Mouse (Mus musculus) heart, embryonic 16.5 days (tissue): ENCODE results near the gene Cfap74. TPM values are rescaled to one million over a fixed set of nuclear protein-coding genes. Genes with fewer than 3 reads are reported as not detected.

Experiments used
- ATAC-seq: fragments of 200-750 bp; cut with Nextera tagmentation; replicated peaks from 2 replicates; pipeline ENCODE4 v1.8.0; 2017; ENCODE audit warnings: moderate number of reproducible peaks; ENCODE audit not compliant: insufficient read depth, low FRiP score; ENCODE audit errors: extremely low read depth
- H3K27ac ChIP-seq: fragments of 300-500 bp; sonication (generic); 2 replicates; pipeline ENCODE4 v1.5.1; 2014; ENCODE audit warnings: mild to moderate bottlenecking, low read length, control low read depth, moderate library complexity
- H3K27me3 ChIP-seq: fragments of 300-500 bp; sonication (generic); 2 replicates; pipeline ENCODE4 v1.6.1; 2014; ENCODE audit warnings: low read length, mixed read lengths; ENCODE audit not compliant: control insufficient read depth, insufficient read depth
- H3K36me3 ChIP-seq: fragments of 300-500 bp; sonication (generic); 2 replicates; pipeline ENCODE4 v1.6.1; 2014; ENCODE audit not compliant: control insufficient read depth, insufficient read depth
- H3K4me1 ChIP-seq: fragments of 300-500 bp; sonication (generic); 2 replicates; pipeline ENCODE4 v1.6.1; 2014; ENCODE audit warnings: low read length, mixed read lengths; ENCODE audit not compliant: control insufficient read depth, insufficient read depth
- H3K4me2 ChIP-seq: fragments of 300-500 bp; sonication (generic); 2 replicates; pipeline ENCODE4 v1.6.1; 2014; ENCODE audit warnings: low read depth, mild to moderate bottlenecking, control low read depth, low read length
- H3K4me3 ChIP-seq: fragments of 300-500 bp; sonication (generic); 2 replicates; pipeline ENCODE4 v1.5.1; 2014; ENCODE audit warnings: mild to moderate bottlenecking, control low read depth, low read length
- H3K9ac ChIP-seq: fragments of 300-500 bp; sonication (generic); 2 replicates; pipeline ENCODE4 v1.6.1; 2014; ENCODE audit warnings: low read length, control low read depth
- H3K9me3 ChIP-seq: fragments of 300-500 bp; sonication (generic); replicated peaks from 2 replicates; pipeline ENCODE4 v1.6.1; 2016; ENCODE audit warnings: low read length; ENCODE audit not compliant: control insufficient read depth
- WGBS: fragments of 180-500 bp; shearing (Covaris S2); extraction: QIAGEN DNeasy Blood & Tissue Kit; methylation state at CpG from one replicate; pipeline ENCODE4 v1.1.7; 2014; 5-methylcytosine and 5-hydroxymethylcytosine counted together
- polyA plus RNA-seq: library from polyadenylated mRNA; unstranded; fragments of >200 nt; fragmentation: Nextera tagmentation; extraction: Ambion mirVana; gene quantifications from 2 replicates; pipeline ENCODE4 v1.2.1, GENCODE M21; 2015

Cfap74 gene
- polyA plus RNA-seq, 1 experiment from 2014 or later, result 0.64 TPM

DNA sequence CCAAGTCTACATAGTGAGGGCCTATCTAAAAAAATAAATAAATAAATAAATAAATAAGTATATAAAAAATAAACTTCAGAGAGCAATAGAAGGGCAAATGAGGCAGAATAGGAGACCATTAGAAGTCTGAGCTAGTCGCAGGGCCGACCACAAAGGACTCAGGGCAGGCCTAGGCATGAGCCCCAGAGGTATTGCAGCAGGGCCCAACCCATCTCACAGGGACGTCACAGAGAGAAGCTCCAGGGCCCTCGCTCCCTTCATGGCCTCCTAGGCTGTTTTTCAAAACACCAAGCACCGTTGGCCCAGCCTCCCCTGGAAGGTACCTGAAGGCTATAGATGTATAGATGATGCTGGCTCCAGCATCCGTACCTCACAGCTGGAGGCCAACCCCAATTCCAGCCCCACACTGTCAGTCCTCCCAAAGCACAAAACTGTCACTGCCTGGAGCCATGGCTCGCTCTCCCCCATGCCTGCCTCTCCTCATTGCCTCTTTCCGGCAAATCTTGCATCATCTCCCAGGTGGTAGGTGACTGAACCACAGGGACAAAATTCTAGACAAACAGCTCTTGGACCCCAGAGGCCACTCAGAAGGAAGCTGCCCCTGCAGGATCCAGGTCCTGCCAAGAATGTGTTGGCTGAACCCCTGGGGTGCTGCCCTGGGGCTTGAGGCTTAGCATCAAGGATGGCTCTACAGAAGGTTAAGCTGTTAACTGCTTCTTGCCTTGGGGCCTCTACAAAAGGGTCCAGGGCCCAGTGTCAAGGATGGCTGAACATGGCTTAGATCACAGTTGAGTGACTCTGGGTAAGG is 73.9 kb downstream of the Cfap74 start:
- no peak overlapping the region for H3K4me3 ChIP-seq
- no peak overlapping the region for H3K27ac ChIP-seq
- WGBS, result 80% methylated on average over 8 of the region's 8 CpGs
- H3K4me2 ChIP-seq, result no peak overlapping the region
- H3K4me1 ChIP-seq, result peaks cover 19% of the 10 kb centered on the region
- H3K36me3 ChIP-seq, result no peaks in the 10 kb centered on the region
- H3K27me3 ChIP-seq, result peaks cover 3% of the 10 kb centered on the region; the same call in 1 of the 2 replicates
- no peak for ATAC-seq
- H3K9me3 ChIP-seq, result no peaks in the 10 kb centered on the region
- no peak overlapping the region for H3K9ac ChIP-seq

DNA sequence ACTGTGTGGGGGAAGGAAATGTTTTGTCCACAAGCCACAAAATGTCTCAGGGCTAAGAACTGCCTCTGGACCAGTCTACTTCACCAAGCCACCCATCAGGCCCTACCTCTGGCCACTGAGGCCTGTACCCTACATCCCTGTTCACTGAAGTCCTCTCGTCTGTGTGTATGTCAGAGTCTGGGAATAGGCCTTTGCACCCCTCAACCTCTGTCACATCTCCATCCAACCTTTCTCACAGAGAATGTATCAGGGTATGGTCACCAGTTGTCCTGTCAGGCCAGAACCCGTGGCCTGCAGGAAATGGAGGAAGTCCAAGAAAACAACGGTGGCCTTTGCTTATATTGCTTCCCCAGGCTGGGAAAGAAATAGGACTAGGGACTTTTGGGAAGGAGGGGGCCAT is 76.5 kb downstream of the Cfap74 start:
- Histone ChIP-seq H3K36me3 (no peaks in the 10 kb centered on the region), H3K4me2 (no peak overlapping the region), H3K9me3 (no peaks in the 10 kb centered on the region), H3K27ac (peak overlapping the region; percentile 39; the same call in 1 of the 2 replicates), H3K27me3 (no peaks in the 10 kb centered on the region), H3K9ac (no peak overlapping the region), H3K4me3 (no peak overlapping the region), H3K4me1 (peaks cover 43% of the 10 kb centered on the region)
- no peak for ATAC-seq
- 64% methylated on average over 3 of the region's 3 CpGs for WGBS

DNA sequence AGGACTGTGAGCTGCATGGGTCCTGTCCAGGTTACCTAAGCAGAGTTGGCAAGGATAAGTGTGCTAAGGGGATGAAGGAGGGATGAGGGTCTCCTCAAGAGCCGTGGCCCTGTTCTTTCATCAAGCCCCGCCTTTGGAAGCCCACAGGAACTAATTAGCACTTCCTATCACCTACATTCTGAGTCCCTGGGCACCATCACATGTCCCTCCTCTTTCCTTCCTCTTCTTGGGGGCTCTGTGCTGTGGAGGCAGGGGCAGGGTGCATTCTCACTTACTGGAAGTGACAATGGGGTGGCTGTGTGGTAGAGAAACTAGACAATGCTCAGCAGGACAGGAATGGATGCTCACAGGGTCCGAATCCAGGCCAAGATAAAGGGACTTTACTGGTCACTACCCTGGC is 78.8 kb downstream of the Cfap74 start:
- Histone ChIP-seq H3K27me3 (no peaks in the 10 kb centered on the region), H3K27ac (peak overlapping the region; percentile 91), H3K4me3 (no peak overlapping the region), H3K9me3 (no peaks in the 10 kb centered on the region), H3K36me3 (no peaks in the 10 kb centered on the region), H3K4me2 (peak overlapping the region; percentile 23; the same call in 1 of the 2 replicates), H3K9ac (peak overlapping the region; percentile 25; the same call in 1 of the 2 replicates), H3K4me1 (peaks cover 41% of the 10 kb centered on the region)
- 23% methylated on average over 3 of the region's 3 CpGs for WGBS
- ATAC-seq, result no peak

DNA sequence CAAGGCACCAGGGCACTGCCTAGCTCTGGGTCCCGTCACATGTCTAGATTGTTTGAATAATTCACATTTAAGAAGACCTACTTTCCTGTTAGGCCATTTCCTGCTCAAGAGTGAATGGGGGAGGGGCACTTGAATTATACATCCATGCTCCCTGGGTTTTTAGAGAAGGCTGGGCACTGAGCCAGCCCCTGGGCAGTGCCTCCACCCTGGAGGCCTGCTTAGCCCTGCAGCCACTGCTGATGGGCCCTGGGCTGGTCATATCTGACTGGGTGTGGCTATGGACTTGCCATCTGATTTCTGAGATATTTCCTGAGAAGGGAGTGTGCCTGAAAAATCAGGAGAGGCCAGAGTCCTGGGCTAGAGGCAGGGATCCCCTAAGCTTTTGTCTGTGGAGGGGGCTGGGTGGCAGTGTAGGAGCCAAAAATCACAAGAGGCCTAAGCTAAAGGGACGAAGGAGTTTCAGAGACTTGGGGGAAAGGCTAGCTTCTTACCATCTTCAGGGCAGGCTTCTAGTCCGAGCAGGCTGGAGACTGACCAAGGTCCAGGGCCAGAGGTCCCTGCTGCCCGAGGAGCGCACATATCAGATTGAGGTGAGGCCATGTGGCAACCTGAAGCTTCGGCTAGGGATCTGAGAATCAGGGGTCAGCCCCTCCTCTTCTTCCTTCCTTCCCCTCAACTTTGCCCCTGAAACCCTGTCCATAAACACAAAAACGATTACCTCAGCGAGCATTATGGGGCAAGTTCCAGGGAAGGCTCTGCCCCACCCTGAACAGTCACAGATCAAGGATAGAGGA is 79.4 kb downstream of the Cfap74 start:
- H3K4me1 ChIP-seq, result peaks cover 46% of the 10 kb centered on the region

GRCm38 (mm10) chr4:155489101-155489970 is 80.3 kb downstream of the Cfap74 start:
- Histone ChIP-seq H3K4me1 (peaks cover 54% of the 10 kb centered on the region), H3K9me3 (no peaks in the 10 kb centered on the region), H3K4me2 (no peak overlapping the region), H3K4me3 (no peak overlapping the region), H3K9ac (no peak overlapping the region; the same call in 1 of the 2 replicates), H3K27me3 (no peaks in the 10 kb centered on the region), H3K36me3 (no peaks in the 10 kb centered on the region), H3K27ac (peak overlapping the region; percentile 91)
- WGBS, result 54% methylated on average over 9 of the region's 9 CpGs
- no peak for ATAC-seq

More for the DNA sequence above, 79.4 kb downstream of the Cfap74 start:
- H3K4me2 ChIP-seq, result peak overlapping the region; percentile 23; the same call in 1 of the 2 replicates
- peak overlapping the region; percentile 91 for H3K27ac ChIP-seq
- no peak overlapping the region for H3K4me3 ChIP-seq
- peak; percentile 73 for ATAC-seq
- H3K27me3 ChIP-seq, result no peaks in the 10 kb centered on the region
- no peaks in the 10 kb centered on the region for H3K9me3 ChIP-seq
- 44% methylated on average over 8 of the region's 8 CpGs for WGBS
- no peaks in the 10 kb centered on the region for H3K36me3 ChIP-seq
- H3K9ac ChIP-seq, result peak overlapping the region; percentile 60

DNA sequence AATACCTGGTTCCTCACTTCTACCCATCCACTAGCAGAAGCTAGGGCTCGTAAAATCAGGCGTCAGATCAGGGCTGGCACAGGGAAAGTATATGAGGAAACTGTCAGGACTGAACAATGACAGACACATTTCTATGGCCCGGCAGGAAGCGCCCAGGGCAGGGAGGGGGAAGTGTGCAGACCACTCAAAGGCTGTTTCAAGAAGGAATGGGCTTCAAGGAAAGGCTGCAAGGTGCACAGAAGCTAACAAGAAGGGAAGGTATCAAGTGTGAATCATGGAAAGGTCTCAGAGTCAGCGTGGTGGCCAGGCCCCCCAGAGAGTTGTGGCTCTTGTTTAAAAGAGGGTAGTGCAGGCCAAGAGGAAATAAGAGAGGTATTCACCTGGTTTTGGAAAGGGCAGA is 81.5 kb downstream of the Cfap74 start:
- Histone ChIP-seq H3K4me1 (peaks cover 54% of the 10 kb centered on the region), H3K4me2 (peak overlapping the region; percentile 93), H3K36me3 (no peaks in the 10 kb centered on the region), H3K4me3 (peak overlapping the region; percentile 99), H3K27me3 (no peaks in the 10 kb centered on the region), H3K27ac (peak overlapping the region; percentile 93), H3K9me3 (no peaks in the 10 kb centered on the region), H3K9ac (peak overlapping the region; percentile 100)
- no peak for ATAC-seq
- WGBS, result 30% methylated on average over 5 of the region's 5 CpGs

DNA sequence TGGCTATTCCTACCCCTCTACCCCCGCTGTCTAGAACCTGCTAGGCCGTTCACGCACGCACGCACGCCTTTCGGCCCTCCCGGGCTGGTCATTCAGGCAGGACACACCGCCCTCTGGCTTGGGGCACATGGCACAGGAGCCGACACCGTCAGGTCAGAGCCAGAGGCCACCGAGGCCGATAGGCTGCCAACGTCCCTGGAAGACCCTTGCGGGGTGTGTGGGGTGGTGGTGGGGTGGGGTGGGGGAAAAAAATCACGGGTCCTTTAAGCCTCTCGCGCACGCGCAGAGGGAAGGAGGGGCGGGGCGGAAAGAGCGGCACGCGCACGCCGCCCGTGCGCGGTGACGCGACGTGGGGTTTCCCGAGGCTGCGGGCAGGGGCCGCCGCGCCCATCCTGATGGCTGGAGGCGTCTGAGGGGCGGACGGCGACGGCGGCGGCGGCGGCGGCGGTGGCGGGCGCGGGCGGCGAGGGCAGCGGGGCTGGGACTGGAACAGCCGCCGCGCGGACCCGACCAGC is 82.1 kb downstream of the Cfap74 start, which contains the start of gene Gnb1:
Gnb1 (plus strand) TSS at position 372 of the 515 bp plus-strand sequence.
- peak; percentile 77 for ATAC-seq
- Histone ChIP-seq H3K4me2 (peak within 1 kb of the TSS; percentile 93), H3K27ac (peak within 1 kb of the TSS; percentile 93), H3K36me3 (no peaks in the 10 kb centered on the region), H3K4me1 (peaks cover 54% of the 10 kb centered on the region), H3K4me3 (peak within 1 kb of the TSS; percentile 99), H3K27me3 (no peaks in the 10 kb centered on the region), H3K9ac (peak within 1 kb of the TSS; percentile 100), H3K9me3 (no peaks in the 10 kb centered on the region)
- under 1% methylated on average over 41 of the region's 60 CpGs for WGBS

GRCm38 (mm10) chr4:155491529-155492130 is 82.6 kb downstream of the Cfap74 start:
- peak overlapping the region; percentile 93 for H3K27ac ChIP-seq
- no peaks in the 10 kb centered on the region for H3K9me3 ChIP-seq
- under 1% methylated on average over 45 of the region's 54 CpGs for WGBS
- peak overlapping the region; percentile 86 for H3K4me2 ChIP-seq
- H3K4me3 ChIP-seq, result peak overlapping the region; percentile 99
- peak; percentile 25 for ATAC-seq
- H3K36me3 ChIP-seq, result no peaks in the 10 kb centered on the region
- peaks cover 53% of the 10 kb centered on the region for H3K4me1 ChIP-seq
- H3K9ac ChIP-seq, result peak overlapping the region; percentile 100
- H3K27me3 ChIP-seq, result no peaks in the 10 kb centered on the region
